Mouse (Mus musculus): ENCODE measurements around the gene Arhgap44.

GRCm38 (mm10) chr11:65069609-65070008 lies 93.2 kb downstream of the Arhgap44 start:
- TF ChIP-seq EP300 (IDR thresholded peaks at IDR 0.05) (no peak), CTCF (IDR thresholded peaks at IDR 0.05) (no peak)

Data from lung, postnatal 0 days (tissue).